Mouse (Mus musculus): Measurements from ENCODE around the gene Slc5a10. TPM values are rescaled to one million over a fixed set of nuclear protein-coding genes. Genes with fewer than 3 reads are reported as not detected.

Slc5a10 gene
- total and polyA plus RNA-seq, 3 experiments, result not detected

DNA sequence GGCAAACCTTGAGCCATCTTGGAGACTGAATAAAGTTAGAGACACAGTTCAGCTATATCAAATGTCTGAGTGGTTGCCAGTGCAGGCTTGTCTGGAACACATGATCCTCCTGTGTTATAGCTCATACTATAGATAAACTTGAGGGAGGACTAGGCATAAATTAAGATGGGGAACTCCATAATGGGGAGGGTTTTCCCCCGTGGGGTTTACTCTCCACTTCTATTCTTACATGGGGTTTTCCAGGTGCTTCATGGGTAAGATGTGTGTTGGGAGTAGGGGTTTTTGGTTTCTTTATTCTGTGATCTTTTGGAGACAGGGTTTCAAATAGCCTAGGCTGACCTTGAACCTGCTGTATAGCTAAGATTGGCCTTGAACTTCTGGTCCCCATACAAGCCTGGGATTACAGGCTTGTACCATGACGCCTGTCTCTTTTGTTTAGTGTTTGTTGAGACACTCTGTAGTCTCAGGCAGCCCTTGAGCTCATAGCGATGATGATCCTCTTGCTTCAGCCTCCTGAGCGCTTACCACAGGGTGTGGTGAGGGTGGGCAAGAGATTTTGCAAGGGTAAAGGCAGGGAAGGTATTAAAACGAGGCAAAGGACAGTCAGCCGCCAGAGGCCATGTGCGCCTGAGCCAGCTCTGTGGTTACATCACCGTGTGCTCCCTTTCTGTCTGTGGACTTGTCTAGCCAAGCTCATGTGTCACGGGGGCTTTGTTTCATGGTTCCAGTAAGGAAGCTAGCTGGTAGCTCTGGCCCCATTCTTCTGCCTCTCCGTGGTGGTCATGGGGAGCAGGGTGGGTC is 73.3 kb downstream of the Slc5a10 start:
- H3K4me3 ChIP-seq, result no peak overlapping the region
- peaks cover 11% of the 10 kb centered on the region for H3K4me1 ChIP-seq (ENCODE audit: control insufficient read depth, insufficient read depth, low read length)
- intact Hi-C loops (cut with DNase I), result no loop called here
- no peak overlapping the region for H3K27ac ChIP-seq
- TF ChIP-seq EP300 (IDR thresholded peaks at IDR 0.05; ENCODE audit: insufficient read depth, low read depth, low read length), result no peak
- TF ChIP-seq CTCF (IDR thresholded peaks at IDR 0.05), result no peak
- TF ChIP-seq POLR2A (IDR thresholded peaks at IDR 0.05; ENCODE audit: insufficient read depth, low read depth, low read length), result no peak
- H3K36me3 ChIP-seq (ENCODE audit: control insufficient read depth, insufficient read depth, low read length), result no peaks in the 10 kb centered on the region
- DNase-seq, result no peak
- H3K9ac ChIP-seq (ENCODE audit: low read depth, low read length), result no peak overlapping the region
- H3K79me2 ChIP-seq (replicated peaks; ENCODE audit: control insufficient read depth, insufficient read depth, low read length), result no peaks in the 10 kb centered on the region
- 74% methylated on average over 10 of the region's 10 CpGs for WGBS
- no peaks in the 10 kb centered on the region for H3K27me3 ChIP-seq (ENCODE audit: control insufficient read depth, insufficient read depth, low read length)

DNA sequence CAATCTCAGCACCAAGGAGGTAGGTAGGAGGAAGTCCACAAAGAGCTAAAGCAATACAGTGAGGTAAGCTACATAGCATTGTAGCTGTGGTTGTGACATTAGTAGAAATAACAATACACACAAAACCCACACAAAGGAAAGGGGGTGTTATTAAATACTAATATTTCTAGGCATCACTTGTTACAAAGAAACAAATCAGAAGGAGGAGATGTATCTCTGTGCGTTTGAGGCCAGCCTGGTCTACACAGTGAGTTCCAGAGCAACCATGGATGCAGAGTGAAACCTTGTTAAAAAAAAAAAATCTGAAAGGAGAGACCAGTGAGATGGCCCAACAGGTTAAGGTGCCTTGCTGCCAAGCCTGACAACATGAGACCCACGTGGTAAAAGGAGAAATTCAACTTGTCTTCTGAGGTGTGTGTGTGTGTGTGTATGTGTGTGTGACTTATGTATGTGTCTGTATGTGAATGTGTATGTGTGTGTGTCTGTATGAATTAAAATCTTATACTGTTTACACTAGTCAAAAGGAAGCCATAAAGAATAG is 74.1 kb downstream of the Slc5a10 start:
- H3K4me1 ChIP-seq (ENCODE audit: control insufficient read depth, insufficient read depth, low read length), result peaks cover 10% of the 10 kb centered on the region
- H3K79me2 ChIP-seq (replicated peaks; ENCODE audit: control insufficient read depth, insufficient read depth, low read length), result no peaks in the 10 kb centered on the region
- intact Hi-C loops (cut with DNase I), result no loop called here
- WGBS, result 70% methylated on average over 2 of the region's 2 CpGs
- H3K27me3 ChIP-seq (ENCODE audit: control insufficient read depth, insufficient read depth, low read length), result no peaks in the 10 kb centered on the region
- TF ChIP-seq POLR2A (IDR thresholded peaks at IDR 0.05; ENCODE audit: insufficient read depth, low read depth, low read length), result no peak
- TF ChIP-seq CTCF (IDR thresholded peaks at IDR 0.05), result no peak
- TF ChIP-seq EP300 (IDR thresholded peaks at IDR 0.05; ENCODE audit: insufficient read depth, low read depth, low read length), result no peak
- no peak overlapping the region for H3K27ac ChIP-seq
- no peak for DNase-seq
- H3K4me3 ChIP-seq, result no peak overlapping the region
- no peaks in the 10 kb centered on the region for H3K36me3 ChIP-seq (ENCODE audit: control insufficient read depth, insufficient read depth, low read length)
- no peak overlapping the region for H3K9ac ChIP-seq (ENCODE audit: low read depth, low read length)

DNA sequence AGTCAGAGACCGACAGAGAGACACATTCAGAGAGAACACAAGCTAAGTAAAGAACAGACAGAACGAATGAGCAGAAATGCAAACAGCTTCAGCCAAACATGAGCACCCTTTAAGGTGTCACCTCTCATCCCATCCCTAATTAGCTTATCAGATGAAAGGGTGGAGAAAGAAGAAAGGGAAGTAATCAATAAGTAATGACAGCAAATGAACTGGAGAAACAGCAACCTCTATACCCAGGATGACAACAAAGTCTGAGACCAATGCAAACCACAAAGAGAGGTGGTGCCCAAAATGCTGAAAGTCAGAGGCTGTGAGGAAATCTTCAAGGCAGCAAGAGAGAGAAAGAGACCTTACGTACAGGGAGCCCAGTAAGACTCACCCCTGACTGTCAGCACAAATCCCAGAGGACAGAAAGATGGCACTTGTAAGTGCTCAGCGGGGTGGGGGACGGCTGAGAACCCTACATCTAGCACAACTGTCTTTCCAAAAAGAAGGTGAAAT is 75.2 kb downstream of the Slc5a10 start:
- Histone ChIP-seq H3K36me3 (ENCODE audit: control insufficient read depth, insufficient read depth, low read length) (no peaks in the 10 kb centered on the region), H3K79me2 (replicated peaks; ENCODE audit: control insufficient read depth, insufficient read depth, low read length) (no peaks in the 10 kb centered on the region), H3K9ac (ENCODE audit: low read depth, low read length) (no peak overlapping the region), H3K27ac (peak overlapping the region; percentile 58), H3K4me1 (ENCODE audit: control insufficient read depth, insufficient read depth, low read length) (peaks cover 10% of the 10 kb centered on the region), H3K4me3 (no peak overlapping the region), H3K27me3 (ENCODE audit: control insufficient read depth, insufficient read depth, low read length) (no peaks in the 10 kb centered on the region)
- TF ChIP-seq CTCF (IDR thresholded peaks at IDR 0.05), result no peak
- no peak for TF ChIP-seq EP300 (IDR thresholded peaks at IDR 0.05; ENCODE audit: insufficient read depth, low read depth, low read length)
- no peak for TF ChIP-seq POLR2A (IDR thresholded peaks at IDR 0.05; ENCODE audit: insufficient read depth, low read depth, low read length)
- WGBS, result 86% methylated on average over 5 of the region's 5 CpGs
- no peak for DNase-seq
- intact Hi-C loops (cut with DNase I), result no loop called here

DNA sequence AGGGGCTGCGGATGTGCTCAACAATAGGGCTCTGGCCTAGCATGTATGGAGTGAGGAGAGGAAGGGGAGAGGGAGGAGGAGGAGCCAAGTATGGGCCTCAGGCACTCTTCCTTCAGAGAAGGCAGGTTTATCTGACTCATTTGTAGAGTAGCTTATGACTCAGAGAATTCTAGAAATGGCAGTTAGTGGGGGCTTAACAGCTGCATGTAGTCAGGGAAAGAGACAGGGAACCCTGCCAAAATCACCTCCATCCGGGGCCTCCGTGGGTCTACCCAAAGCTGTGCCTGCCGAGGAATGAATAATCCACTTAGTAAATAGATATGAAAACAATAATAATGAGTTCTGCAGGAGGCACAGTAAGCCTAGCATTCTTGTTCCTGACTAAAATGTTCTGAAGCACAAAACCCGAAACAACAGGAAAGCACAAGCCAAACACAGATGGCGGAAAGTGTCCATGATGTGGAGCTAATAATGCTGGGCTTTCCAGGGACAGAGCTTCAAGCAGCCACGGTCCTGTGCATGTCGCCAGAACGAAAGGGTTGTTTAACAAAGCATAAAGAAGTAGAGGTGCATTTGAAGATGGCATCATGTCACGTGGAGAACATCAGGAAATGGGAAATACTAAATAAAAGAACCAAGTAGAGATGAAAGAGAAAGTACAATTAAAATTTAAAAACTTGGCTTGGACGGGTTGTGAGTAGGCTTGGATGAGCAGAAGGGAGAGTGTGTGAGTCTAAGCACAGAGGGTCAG is 75.9 kb downstream of the Slc5a10 start:
- H3K79me2 ChIP-seq (replicated peaks; ENCODE audit: control insufficient read depth, insufficient read depth, low read length), result no peaks in the 10 kb centered on the region
- intact Hi-C loops (cut with DNase I), result no loop called here
- 35% methylated on average over 11 of the region's 11 CpGs for WGBS
- TF ChIP-seq CTCF (IDR thresholded peaks at IDR 0.05) (no peak), EP300 (IDR thresholded peaks at IDR 0.05; ENCODE audit: insufficient read depth, low read depth, low read length) (0 out of 2 replicates have a peak, but pooled peaks have one; percentile 21), POLR2A (IDR thresholded peaks at IDR 0.05; ENCODE audit: insufficient read depth, low read depth, low read length) (no peak)
- H3K9ac ChIP-seq (ENCODE audit: low read depth, low read length), result no peak overlapping the region
- H3K36me3 ChIP-seq (ENCODE audit: control insufficient read depth, insufficient read depth, low read length), result no peaks in the 10 kb centered on the region
- H3K27ac ChIP-seq, result peak overlapping the region; percentile 58
- no peak overlapping the region for H3K4me3 ChIP-seq
- peak in 1 of 2 experiments; percentile 33 for DNase-seq
- peaks cover 10% of the 10 kb centered on the region for H3K4me1 ChIP-seq (ENCODE audit: control insufficient read depth, insufficient read depth, low read length)
- no peaks in the 10 kb centered on the region for H3K27me3 ChIP-seq (ENCODE audit: control insufficient read depth, insufficient read depth, low read length)

DNA sequence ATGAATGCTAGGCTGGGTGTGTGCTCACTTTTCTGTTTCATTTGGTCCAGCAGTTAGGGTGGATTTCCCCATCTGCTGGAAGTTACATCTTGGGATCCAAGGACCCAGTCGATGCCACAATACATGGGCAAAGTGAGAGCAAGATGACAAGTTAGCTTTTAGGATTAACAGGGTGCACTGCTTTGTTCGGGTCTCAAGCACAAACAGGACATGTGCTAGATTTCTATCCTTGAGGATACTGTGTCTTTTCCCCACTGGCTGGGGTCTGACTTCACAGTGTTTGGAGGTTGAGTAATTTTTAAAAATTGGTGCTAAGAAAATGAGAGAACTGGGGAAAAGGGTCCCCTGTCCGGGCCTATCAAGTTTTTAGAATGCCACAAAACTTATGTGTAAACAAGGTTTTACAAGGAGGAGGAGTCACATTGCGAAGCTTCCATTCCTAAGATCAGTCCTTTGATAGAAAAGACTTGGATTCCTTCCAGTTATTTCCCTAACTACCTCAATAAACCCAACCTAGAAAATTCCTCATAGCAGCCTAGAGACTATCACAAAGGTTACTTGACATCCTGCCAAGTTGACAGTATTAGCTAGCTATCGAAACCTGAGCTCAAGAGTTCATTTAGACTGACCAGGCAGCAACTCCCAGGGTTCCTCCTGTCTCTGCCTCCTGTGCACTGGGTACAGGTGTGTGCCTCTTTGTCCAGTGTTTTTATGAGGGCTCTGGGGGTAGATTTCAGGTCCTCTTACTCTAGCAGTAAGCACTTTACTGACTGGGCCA is 77.3 kb downstream of the Slc5a10 start:
- H3K79me2 ChIP-seq (replicated peaks; ENCODE audit: control insufficient read depth, insufficient read depth, low read length), result no peaks in the 10 kb centered on the region
- peak overlapping the region; percentile 58; the same call in 1 of the 2 replicates for H3K27ac ChIP-seq
- H3K4me3 ChIP-seq, result no peak overlapping the region
- DNase-seq, result no peak
- no peak overlapping the region for H3K9ac ChIP-seq (ENCODE audit: low read depth, low read length)
- TF ChIP-seq EP300 (IDR thresholded peaks at IDR 0.05; ENCODE audit: insufficient read depth, low read depth, low read length), result no peak
- TF ChIP-seq CTCF (IDR thresholded peaks at IDR 0.05), result no peak
- TF ChIP-seq POLR2A (IDR thresholded peaks at IDR 0.05; ENCODE audit: insufficient read depth, low read depth, low read length), result no peak
- peaks cover 9% of the 10 kb centered on the region for H3K4me1 ChIP-seq (ENCODE audit: control insufficient read depth, insufficient read depth, low read length)
- H3K27me3 ChIP-seq (ENCODE audit: control insufficient read depth, insufficient read depth, low read length), result no peaks in the 10 kb centered on the region
- WGBS, result 68% methylated on average over 5 of the region's 5 CpGs
- no peaks in the 10 kb centered on the region for H3K36me3 ChIP-seq (ENCODE audit: control insufficient read depth, insufficient read depth, low read length)
- intact Hi-C loops (cut with DNase I), result no loop called here

Measured in heart, adult 2 months (tissue).